Mouse (Mus musculus): ENCODE data around the gene Tnfrsf1b.

Gene Tnfrsf1b

DNA sequence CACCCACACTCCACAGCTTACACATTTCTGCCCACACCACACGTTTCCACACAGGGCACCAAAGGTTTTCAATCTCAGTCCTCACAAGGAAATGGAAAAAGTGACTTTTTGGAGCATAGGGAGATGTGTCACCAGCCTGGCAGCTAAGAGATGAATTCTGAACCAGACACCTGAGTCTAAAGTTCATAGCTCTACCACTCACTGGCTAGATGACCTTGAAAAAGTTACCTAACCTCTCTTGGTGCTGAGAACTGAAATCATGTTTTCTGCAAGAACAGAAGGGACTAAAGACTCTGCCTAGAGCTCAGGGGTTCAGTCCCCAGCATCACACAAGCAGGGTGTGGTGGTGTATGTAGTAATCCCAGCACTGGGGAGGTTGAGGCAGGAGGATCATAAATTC lies 26.7 kb downstream of the Tnfrsf1b start:
- no peak for DNase-seq (ENCODE audit: low spot score in 2 of 2)

DNA sequence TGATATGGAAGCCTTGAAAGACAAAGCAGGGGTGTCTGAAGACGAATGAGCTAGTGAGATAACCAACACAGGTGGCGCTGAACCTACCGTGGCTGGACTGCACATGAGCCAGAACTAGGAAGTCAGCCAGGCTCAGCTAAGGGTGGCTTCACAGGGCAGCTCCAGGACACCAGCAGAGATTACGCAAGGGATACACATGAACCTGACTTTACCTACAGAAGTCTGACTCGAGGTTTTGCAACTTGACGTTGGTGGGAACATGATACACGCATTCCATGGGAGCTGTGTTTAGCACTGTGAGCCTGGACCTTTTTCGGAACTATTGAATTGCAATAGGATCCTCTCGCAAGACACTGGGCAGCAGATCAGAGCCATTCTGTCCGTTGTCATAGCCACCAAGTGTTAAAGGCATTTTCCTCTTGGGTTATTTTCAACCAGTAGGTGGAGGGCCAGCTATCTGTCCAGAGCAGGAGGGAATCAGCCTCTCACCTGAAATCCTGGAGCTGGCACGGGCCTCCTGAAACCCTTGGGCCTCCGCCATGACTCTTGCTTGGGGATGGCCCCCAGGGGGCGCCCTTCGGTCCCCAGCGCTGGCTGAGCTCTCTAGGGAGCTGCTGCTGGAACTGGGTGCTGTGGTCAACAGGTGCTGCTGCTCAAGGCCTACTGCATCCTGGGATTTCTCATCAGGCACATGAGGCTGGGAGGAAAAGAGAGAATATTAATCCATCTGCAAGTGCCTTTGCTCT lies 27.3 kb downstream of the Tnfrsf1b start:
- DNase-seq (ENCODE audit: low spot score in 2 of 2), result no peak

DNA sequence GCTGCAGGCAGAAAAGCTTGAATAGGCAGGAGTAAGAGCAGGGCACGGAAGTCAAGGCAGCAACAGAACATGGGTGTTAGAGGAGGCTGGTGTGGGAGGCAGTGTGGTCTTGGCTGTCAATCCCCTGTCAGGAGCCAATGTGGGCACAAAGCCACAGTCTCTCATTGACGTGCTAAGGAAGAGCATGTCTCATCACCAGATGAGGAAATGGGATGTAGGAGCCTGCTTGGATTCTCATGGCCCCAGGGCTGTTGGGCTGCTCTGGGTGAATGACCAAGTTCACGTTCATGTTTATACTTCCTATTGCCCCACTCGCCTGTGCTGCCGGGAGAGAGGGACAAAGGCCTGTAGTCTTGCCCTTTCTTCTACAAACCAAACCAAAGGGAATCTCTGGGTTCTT lies 28.8 kb downstream of the Tnfrsf1b start:
- DNase-seq (ENCODE audit: low spot score in 2 of 2), result no peak

DNA sequence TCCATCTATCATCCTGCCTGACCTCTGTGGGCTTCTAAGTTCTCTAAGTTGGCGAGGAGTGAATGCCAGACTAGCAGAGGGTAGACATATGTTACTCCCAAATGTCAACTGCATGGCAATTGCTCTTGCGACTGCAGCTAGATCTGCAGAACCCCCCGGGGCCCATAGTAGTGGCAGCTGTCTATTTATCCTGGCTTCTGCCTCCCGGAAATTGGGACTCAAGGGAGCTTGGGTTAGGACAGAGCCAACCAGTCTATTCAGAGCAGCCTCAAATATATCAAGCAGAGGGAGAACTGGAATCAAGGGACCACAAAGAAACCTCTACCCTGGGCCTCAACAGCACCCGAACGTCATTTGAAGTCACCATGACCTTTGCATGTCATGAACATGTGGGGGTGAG lies 29.6 kb downstream of the Tnfrsf1b start:
- DNase-seq (ENCODE audit: low spot score in 2 of 2), result no peak

DNA sequence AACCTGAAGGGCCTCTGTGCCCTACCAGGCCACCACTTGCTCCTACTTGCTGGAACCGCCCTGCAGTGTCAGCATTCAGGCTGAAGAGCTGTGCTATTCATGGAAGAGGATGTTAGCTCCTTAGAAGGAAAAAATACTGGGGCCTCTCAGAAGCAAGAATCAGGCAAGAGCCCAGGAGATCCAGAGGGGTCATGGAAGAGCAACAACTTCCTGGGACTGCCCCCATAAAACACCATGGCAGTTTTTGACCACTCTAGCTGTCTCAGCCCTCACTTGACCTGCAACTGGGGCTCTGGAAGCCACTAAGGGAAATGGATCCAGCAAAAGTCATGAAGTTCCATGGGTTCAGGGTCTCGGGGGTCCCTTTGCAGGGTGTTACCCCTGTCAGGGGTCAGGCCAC lies 31.3 kb downstream of the Tnfrsf1b start:
- no peak for DNase-seq (ENCODE audit: low spot score in 2 of 2)

DNA sequence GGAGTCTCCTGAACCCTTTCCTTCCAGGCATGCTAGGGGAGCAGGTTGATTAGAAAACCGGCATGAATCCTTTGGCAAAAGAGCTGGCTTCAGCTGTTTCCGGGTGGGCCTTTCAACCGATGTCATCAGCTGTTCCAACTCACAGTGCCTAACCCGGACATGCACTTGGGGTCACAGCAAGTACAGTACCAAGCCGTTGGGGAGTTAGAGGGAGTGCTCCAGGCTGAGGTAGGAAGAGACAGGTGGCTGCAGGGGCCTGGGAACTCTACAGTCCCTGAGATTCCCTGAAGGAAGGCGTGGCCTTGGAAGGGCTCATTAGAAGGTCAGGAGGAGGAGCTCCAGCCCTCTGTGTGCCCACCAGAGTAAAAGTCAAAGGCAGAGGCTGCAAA lies 31.9 kb downstream of the Tnfrsf1b start:
- no peak for DNase-seq (ENCODE audit: low spot score in 2 of 2)

DNA sequence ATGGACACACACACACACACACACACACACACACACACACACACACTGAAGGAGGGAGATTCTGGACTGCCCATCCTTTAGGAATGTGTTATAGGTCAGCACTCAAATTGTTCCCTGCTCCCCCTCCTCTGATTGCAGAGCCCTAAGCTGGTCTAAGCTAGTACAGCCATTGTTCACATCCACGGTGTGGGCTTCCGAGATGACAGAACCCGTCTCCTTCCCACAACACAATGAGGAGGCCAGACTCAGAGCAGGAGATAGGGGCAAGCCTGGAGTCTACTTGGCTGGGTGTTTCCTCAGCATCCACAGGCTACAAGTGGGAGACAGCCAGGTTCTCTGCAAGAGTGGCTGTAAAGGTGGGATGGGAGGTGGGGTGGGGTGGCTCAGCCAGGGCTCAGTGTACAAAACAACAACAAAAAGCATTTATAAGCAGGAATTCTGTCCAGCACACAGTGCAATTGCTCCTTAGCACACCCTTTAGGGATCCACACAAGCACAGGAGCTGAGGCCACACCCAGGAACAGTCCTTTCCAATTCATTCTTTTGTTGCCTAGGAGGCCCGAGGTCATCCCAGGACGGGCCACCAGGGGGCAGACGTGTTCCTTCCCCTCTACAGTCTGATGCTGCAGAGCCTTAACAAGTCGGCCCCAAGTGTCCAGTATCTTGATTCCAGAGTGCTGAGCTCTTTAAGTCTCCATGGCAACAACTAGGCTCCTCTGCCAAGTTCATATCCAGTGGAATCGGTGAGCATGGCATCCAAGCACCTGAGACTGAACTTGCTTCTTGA lies 32.5 kb downstream of the Tnfrsf1b start:
- peak; percentile 94 to 96 for DNase-seq (ENCODE audit: low spot score in 2 of 2)

DNA sequence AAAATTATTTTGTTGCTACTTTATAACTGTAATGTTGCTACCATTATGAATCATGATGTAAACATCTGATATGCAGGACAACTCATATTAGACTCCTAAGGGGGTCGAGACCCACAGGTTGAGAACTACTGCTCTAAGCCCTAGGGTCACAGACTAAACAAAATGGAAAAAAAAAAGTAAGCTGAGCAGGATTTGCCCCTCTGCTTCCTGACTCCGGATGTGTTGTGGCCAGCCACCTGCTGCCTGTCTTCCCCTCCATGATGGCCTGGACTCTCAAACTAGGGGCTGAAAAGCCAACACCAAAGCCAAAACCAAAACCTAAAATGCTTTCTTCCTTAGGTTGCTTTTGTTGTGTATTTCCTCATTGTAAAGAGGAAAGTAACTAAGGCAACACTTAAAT lies 35.6 kb downstream of the Tnfrsf1b start:
- DNase-seq (ENCODE audit: low spot score in 2 of 2), result no peak

DNA sequence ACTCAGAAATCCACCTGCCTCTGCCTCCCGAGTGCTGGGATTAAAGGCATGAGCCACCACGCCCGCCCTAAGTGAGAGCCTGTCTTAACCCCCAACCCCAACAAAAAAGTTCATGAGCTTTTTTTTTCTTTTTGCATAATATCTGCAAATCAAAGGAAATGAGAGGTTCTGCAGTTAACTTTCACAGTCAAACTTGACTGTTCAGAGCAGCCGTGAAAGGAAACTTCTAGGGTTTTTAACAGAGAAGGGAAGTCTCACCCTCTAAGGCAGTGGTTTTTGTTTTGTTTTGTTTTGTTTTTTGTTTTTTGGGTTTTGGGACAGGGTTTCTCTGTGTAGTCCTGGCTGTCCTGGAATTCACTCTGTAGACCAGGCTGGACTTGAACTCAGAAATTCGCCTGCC lies 36.1 kb downstream of the Tnfrsf1b start:
- no peak for DNase-seq (ENCODE audit: low spot score in 2 of 2)

DNA sequence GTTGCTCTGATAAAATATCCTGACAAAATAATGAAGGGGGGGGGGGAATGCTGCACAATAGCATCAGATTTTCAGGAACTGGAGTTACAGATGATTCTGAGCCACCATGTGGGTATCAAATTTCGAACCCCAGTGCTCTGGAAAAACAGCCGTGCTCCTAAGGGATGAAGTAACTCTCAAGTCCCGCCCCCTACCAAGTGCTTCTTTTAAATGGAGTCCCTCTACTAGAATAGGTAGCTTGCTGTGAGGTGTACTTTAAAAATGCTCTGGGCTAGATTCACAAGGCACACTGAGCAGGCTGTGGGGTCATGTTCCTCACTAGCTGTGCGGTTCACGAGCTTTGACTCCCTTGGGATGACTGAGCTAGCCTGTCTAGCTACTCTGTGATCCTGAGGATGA lies 37.0 kb downstream of the Tnfrsf1b start:
- no peak for DNase-seq (ENCODE audit: low spot score in 2 of 2)

DNA sequence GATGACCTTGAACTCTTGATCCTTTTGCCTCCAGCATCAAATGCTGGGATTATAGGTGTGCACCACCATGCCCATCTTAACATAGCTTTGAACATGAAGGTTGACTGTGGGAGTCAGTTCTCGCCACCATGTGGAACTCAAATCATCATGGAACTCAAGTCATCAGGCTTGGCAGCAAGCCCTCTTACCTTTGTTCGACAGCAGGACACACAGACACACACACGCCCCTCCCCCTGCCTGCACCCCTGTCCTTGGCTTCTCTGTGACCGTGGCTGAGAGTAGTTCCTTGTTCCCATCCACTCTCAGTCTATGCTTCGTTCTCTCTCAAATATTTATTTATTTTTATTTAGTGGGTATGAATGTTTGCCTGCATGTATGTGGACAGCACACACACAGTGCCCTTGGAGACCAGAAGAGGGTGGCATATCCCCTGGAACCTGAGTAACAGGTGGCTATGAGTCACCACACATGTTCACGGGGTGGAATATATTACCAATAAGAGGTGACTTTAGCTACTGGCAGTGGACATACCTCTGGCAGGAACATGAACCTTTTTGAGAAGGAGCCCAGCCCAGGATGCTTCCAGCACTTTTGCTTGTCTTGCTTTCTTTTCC lies 37.5 kb downstream of the Tnfrsf1b start:
- DNase-seq (ENCODE audit: low spot score in 2 of 2), result no peak

DNA sequence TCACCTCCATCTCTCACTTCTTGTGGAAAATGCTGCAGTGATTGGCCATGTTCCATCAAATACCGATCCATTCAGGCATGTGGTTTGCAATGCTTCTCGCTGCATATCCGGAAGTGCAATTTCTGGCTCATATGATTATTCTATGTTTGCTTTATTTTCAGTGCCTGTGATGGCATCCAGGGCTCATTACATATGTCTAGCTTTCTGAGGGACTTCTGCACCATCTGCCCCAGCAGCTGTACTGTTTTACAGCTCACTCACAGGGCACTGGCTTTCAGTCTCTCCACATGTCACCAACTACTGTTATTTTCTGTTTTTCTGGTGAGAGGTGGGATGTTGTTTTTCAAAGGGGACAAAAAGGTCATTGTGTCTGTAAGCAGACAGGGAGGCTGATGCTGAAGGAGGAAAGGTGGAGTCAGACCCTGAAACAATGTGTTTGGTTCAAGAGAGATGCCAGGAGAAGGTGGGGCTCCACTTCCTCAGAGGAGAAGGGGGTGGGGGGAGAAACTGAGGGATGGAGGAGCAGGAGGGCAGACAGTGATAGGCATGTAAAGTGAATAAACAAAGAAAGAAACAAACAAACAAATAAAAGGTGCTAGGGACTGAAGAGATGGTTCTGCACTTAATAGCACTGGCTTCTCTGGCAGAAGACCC lies 38.8 kb downstream of the Tnfrsf1b start:
- DNase-seq (ENCODE audit: low spot score in 2 of 2), result no peak

DNA sequence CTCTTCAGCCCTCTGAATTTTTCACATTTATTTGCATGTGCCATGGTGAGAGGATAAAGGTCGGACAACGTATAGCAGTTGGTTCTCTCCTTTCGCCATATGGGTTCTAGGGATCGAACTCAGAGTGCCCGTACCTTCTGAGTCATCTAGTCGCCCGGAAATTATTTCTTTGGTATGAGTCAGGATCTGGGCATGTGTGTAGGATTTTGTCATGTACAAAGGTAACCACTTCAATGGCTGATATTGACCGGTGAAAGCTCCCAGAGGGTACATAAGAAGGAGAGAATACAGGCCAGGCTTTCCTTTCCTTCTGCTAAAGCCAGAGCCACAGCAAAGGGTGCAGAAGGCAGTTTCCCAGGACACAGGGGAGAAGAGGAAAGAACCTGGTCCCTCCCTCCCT lies 41.9 kb downstream of the Tnfrsf1b start:
- DNase-seq (ENCODE audit: low spot score in 2 of 2), result no peak

DNA sequence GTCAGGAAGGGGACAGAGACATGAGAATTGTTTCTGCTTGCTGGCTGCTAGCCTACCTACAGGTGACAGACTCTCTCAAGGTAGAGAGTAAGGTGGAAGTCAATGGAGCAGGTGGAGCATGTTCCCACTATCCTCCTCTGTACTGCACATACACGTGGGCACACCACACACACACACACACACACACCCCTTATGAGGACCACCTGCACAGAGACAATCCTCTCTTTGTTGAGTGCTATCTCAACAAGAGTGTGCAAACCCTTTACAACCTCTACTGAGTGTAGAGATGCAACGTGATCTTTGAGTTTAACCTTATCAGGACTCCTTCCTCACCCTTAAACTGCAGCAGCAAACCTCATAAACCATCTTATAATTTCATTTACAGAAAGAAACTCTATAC lies 43.4 kb downstream of the Tnfrsf1b start:
- DNase-seq (ENCODE audit: low spot score in 2 of 2), result no peak

DNA sequence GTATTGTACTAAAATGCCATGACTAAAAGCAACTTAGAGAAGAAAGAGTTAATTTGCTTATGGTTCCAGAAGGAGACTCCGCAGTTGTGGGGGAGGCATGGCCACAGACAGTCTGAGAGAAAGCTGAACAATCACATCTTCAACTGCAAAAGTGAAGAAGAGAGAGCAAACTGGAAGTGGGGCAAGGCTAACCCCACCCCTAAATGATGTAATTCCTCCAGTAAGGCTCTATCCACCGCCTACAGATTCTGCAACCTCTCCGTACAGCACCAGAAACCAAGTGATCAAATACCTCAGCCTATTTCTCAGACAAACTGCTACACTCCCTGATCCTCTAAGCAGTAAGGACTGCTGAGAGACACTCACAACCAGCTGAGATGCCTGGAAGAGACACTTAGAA lies 45.2 kb downstream of the Tnfrsf1b start:
- DNase-seq (ENCODE audit: low spot score in 2 of 2), result no peak

DNA sequence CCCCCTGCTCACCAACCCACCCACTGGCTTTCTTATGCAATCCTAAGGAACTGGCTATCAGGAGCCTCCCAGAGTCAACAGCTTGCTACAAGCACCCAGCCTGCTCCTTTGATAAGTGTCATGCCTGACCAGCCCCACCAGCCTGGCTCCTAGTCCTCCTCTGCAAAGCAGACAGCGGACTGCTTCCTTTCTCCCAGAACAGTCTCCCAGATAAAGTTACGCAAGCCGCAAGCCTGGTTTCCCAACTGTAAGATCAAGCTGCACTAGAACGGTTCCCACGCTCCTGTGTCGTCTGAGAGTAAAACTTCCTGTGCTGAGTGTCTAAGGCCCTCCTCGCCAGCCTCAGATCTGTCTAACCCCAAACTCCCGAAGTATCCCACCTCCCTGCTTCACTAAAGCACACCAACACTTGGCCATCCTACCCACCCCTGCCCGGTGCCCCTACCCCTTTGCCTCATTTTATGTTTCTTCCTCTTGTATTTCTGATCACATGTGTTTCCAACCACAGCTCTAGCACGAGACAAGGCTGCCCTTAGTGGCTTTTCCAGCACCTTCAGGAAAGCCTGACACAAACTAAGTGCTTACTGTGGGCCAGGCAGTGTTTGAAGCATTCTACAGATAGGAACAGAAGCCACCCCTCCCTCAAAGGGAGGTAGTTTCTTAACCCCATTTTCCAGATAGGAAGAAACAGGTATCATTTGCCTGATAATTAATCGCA lies 46.5 kb downstream of the Tnfrsf1b start:
- DNase-seq (ENCODE audit: low spot score in 2 of 2), result no peak

DNA sequence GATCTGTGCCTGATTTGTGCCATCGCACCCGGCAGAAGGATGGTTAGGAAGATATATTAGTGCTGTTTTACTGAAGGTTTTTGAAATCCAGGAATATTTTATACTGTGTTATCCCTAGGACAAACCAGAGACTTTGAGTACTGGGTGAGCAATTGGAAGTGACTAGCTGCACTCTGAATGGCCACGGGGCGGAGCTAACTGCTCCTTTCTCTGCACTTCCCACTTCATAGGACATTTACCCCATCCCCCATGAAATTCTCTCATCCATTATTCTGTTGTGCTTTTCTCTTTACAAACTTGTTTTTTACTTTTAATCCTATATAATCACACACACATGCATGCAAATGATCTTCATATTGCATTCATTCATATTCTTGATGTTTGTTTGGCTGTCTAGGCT lies 50.1 kb downstream of the Tnfrsf1b start:
- no peak for DNase-seq (ENCODE audit: low spot score in 2 of 2)

DNA sequence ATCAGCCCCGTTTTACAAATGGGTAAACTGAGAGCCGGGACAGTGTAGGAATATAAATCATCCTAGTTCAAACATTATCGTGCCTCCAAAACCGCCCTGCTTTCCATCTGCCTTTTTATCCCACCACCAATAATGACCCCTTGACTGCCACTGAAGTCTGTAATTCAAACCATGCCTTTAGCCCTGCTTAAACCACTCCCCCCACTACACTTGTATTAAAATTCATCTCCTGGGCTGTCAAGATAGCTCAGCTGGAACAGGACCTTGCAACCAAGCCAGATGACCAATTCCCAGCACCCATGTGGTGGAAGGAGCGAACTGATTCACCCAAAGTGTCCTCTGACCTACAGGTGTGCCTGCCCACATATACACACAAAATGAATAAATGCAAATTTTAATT lies 51.5 kb downstream of the Tnfrsf1b start:
- DNase-seq (ENCODE audit: low spot score in 2 of 2), result no peak

DNA sequence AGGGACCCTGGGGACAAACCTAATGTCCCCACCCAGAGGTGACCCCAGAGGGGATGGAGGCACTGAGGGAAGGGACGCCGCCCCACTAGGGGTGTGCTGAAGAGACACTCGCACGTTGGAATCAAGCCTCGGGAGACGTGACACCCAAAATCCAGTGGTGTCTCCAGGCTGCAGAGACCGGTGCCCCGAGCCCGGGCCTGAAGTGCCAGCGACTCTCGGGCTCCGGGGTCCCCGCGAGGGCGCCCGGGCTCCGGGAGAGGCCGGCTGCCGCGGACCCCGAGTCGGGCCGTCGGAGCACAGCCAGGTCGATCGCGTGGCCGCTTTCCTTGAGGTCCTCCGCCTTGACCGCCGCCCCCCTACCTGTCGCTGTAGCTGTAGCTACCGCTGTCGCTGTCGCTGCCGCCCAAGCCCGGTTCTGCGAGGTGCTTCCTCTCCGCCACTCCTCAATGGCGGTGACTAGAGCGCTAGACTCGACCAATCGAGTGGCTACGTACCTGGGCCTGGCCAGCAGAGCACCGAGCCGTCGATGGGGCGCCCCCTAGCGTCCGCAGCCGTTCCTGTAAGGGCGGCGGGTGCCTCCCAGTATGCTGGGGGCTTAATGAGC lies 52.0 kb downstream of the Tnfrsf1b start, which contains the start of gene Vps13d:
Vps13d (minus strand) TSS at position 447 of the 604 bp plus-strand sequence.
- peak; percentile 89 to 95 for DNase-seq (ENCODE audit: low spot score in 2 of 2)

DNA sequence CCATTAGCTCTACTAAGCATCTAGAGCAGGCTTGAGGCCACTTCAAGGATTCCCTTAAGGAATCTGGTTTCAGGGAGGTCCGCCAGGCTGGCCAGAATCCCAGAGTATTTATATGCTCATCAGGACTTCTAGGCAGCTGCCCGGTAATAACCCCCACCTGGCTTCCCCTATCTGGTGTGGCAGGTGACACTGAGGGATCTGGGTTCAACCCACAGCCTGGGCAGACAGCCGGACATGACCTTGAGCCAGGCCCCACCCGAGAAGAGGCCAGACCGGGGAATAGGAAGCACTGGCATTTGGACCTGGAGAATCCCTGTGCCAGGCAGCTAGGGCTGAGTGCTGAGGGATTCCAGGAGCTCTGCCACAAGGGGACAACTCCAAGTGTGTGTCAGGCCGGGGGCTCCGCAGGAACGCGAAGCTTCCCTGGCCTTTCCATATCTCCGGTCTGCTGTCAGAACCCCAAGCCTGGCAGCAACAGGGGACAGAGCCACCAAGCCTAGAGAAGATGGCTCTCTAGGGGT lies 52.6 kb downstream of the Tnfrsf1b start:
- DNase-seq (ENCODE audit: low spot score in 2 of 2), result peak in 1 of 2 experiments; percentile 12

DNA sequence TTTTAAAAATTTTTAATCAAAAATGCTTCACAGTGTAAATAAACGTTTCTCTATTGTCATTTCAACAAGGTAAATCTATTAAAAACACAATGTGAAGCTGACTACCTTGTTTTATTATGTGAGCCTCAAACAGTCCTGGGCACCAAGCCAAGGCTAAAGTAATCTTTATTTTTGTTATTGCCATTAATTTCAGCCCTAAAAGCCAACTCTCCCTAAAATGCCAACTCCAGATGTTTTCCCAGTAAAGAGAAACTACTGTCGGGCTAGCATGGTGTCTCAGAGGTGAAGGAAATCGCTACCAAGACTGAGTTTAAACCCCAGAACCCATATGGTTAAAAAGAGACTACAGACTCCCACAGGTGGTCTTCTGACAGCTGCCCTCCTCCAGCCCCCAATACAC lies 53.3 kb downstream of the Tnfrsf1b start:
- DNase-seq (ENCODE audit: low spot score in 2 of 2), result no peak

All from cerebellum, postnatal 4 days (tissue).